Mouse (Mus musculus) limb, embryonic 11.5 days (tissue): ENCODE results near the gene Plxnc1. TPM values are rescaled to one million over a fixed set of nuclear protein-coding genes. Genes with fewer than 3 reads are reported as not detected.

Source experiments
- ATAC-seq: fragments of 200-750 bp; cut with Nextera tagmentation; 2 replicates; pipeline ENCODE4 v1.8.0; 2017; ENCODE audit warnings: low read depth; ENCODE audit not compliant: insufficient number of reproducible peaks, low FRiP score, low TSS enrichment
- DNase-seq: peaks from one replicate; pipeline ENCODE4 v3.0.0-alpha.2; 2015; ENCODE audit warnings: low spot score
- H3K27ac ChIP-seq: fragments of 300-500 bp; sonication (generic); replicated peaks from 2 replicates; pipeline ENCODE4 v1.5.1; 2014; ENCODE audit warnings: low read depth, mild to moderate bottlenecking, low read length
- H3K27me3 ChIP-seq: fragments of 300-500 bp; sonication (generic); 2 replicates; pipeline ENCODE4 v1.6.1; 2014; ENCODE audit warnings: mild to moderate bottlenecking, low read length, mixed read lengths; ENCODE audit not compliant: control insufficient read depth, insufficient read depth
- H3K36me3 ChIP-seq: fragments of 300-500 bp; sonication (generic); 2 replicates; pipeline ENCODE4 v1.6.1; 2014; ENCODE audit warnings: mild to moderate bottlenecking, low read length, moderate library complexity, mixed read lengths; ENCODE audit not compliant: control insufficient read depth, insufficient read depth
- H3K4me1 ChIP-seq: fragments of 300-500 bp; sonication (generic); 2 replicates; pipeline ENCODE4 v1.6.1; 2014; ENCODE audit warnings: low read length, mixed read lengths; ENCODE audit not compliant: control insufficient read depth, insufficient read depth
- H3K4me2 ChIP-seq: fragments of 300-500 bp; sonication (generic); 2 replicates; pipeline ENCODE4 v1.6.1; 2014; ENCODE audit warnings: low read depth, mild to moderate bottlenecking, moderate library complexity; ENCODE audit not compliant: severe bottlenecking
- H3K4me3 ChIP-seq: fragments of 300-500 bp; sonication (generic); 2 replicates; pipeline ENCODE4 v1.5.1; 2014; ENCODE audit warnings: low read depth, low read length
- H3K9ac ChIP-seq: fragments of 300-500 bp; sonication (generic); 2 replicates; pipeline ENCODE4 v1.6.1; 2014; ENCODE audit warnings: mild to moderate bottlenecking, low read length
- H3K9me3 ChIP-seq: fragments of 300-500 bp; sonication (generic); 2 replicates; pipeline ENCODE4 v1.6.1; 2016; ENCODE audit warnings: low read length; ENCODE audit not compliant: control insufficient read depth
- WGBS: fragments of 180-500 bp; shearing (Covaris S2); extraction: QIAGEN DNeasy Blood & Tissue Kit; methylation state at CpG from one replicate; pipeline ENCODE4 v1.1.7; 2014; 5-methylcytosine and 5-hydroxymethylcytosine counted together
- polyA plus RNA-seq: library from polyadenylated mRNA; unstranded; fragments of >200 nt; fragmentation: Nextera tagmentation; extraction: Ambion mirVana; gene quantifications from 2 replicates; pipeline ENCODE4 v1.2.1, GENCODE M21; 2014

Plxnc1 gene
- polyA plus RNA-seq, 1 experiment from 2014 or later: 0.81 TPM

GRCm38 (mm10) chr10:94922848-94923247 lies 21.8 kb downstream of the Plxnc1 start:
- no peak for ATAC-seq
- Histone ChIP-seq H3K9ac (no peak overlapping the region), H3K27ac (no peak overlapping the region)

GRCm38 (mm10) chr10:94921751-94922150 lies 22.9 kb downstream of the Plxnc1 start:
- whole genome bisulfite sequencing: 71% methylated on average over 6 of the region's 6 CpGs

More at GRCm38 (mm10) chr10:94922848-94923247, 21.8 kb downstream of the Plxnc1 start:
- Histone ChIP-seq H3K36me3 (no peaks in the 10 kb centered on the region), H3K4me1 (no peaks in the 10 kb centered on the region), H3K27me3 (no peaks in the 10 kb centered on the region), H3K4me2 (no peak overlapping the region), H3K4me3 (no peak overlapping the region), H3K9me3 (no peaks in the 10 kb centered on the region)
- no peak for DNase-seq
- 92% methylated on average over 12 of the region's 12 CpGs for WGBS

GRCm38 (mm10) chr10:94920526-94920925 lies 24.1 kb downstream of the Plxnc1 start:
- no peak overlapping the region for H3K4me2 ChIP-seq
- no peaks in the 10 kb centered on the region for H3K4me1 ChIP-seq
- H3K27ac ChIP-seq: no peak overlapping the region
- no peaks in the 10 kb centered on the region for H3K36me3 ChIP-seq
- H3K9me3 ChIP-seq: no peaks in the 10 kb centered on the region
- DNase-seq (no peak), ATAC-seq (no peak)
- 70% methylated on average over 8 of the region's 8 CpGs for WGBS
- H3K27me3 ChIP-seq: no peaks in the 10 kb centered on the region
- H3K4me3 ChIP-seq: no peak overlapping the region
- no peak overlapping the region for H3K9ac ChIP-seq

More at GRCm38 (mm10) chr10:94921751-94922150, 22.9 kb downstream of the Plxnc1 start:
- no peaks in the 10 kb centered on the region for H3K36me3 ChIP-seq
- no peaks in the 10 kb centered on the region for H3K27me3 ChIP-seq
- H3K4me2 ChIP-seq: no peak overlapping the region
- no peaks in the 10 kb centered on the region for H3K4me1 ChIP-seq
- no peaks in the 10 kb centered on the region for H3K9me3 ChIP-seq
- no peak overlapping the region for H3K9ac ChIP-seq
- H3K4me3 ChIP-seq: no peak overlapping the region
- no peak for ATAC-seq
- no peak for DNase-seq
- H3K27ac ChIP-seq: no peak overlapping the region

- H3K4me3 ChIP-seq: no peak overlapping the region
- H3K4me2 ChIP-seq: no peak overlapping the region
- no peaks in the 10 kb centered on the region for H3K36me3 ChIP-seq
- WGBS: 74% methylated on average over 2 of the region's 2 CpGs
- H3K27me3 ChIP-seq: no peaks in the 10 kb centered on the region
- peak; percentile 35; the same call in 1 of the 2 replicates for ATAC-seq
- no peaks in the 10 kb centered on the region for H3K4me1 ChIP-seq
- H3K9ac ChIP-seq: no peak overlapping the region
- H3K27ac ChIP-seq: no peak overlapping the region
- H3K9me3 ChIP-seq: no peaks in the 10 kb centered on the region
- DNase-seq: no peak
Observed at GRCm38 (mm10) chr10:94919960-94920359, 24.7 kb downstream of the Plxnc1 start.

- H3K36me3 ChIP-seq: no peaks in the 10 kb centered on the region
- no peak overlapping the region for H3K4me2 ChIP-seq
- no peak overlapping the region for H3K27ac ChIP-seq
- H3K4me3 ChIP-seq: no peak overlapping the region
- no peaks in the 10 kb centered on the region for H3K9me3 ChIP-seq
- H3K9ac ChIP-seq: no peak overlapping the region
- no peak for DNase-seq
- WGBS: 73% methylated on average over 12 of the region's 12 CpGs
- H3K4me1 ChIP-seq: no peaks in the 10 kb centered on the region
- no peak for ATAC-seq
- H3K27me3 ChIP-seq: no peaks in the 10 kb centered on the region
Observed at GRCm38 (mm10) chr10:94919552-94919951, 25.1 kb downstream of the Plxnc1 start.

GRCm38 (mm10) chr10:94918618-94919017 lies 26.0 kb downstream of the Plxnc1 start:
- Histone ChIP-seq H3K9ac (no peak overlapping the region), H3K27ac (no peak overlapping the region), H3K27me3 (no peaks in the 10 kb centered on the region), H3K4me2 (no peak overlapping the region), H3K4me3 (no peak overlapping the region), H3K4me1 (no peaks in the 10 kb centered on the region), H3K9me3 (no peaks in the 10 kb centered on the region), H3K36me3 (no peaks in the 10 kb centered on the region)
- ATAC-seq (no peak), DNase-seq (no peak)
- WGBS: 88% methylated on average over 7 of the region's 7 CpGs

GRCm38 (mm10) chr10:94917990-94918389 lies 26.6 kb downstream of the Plxnc1 start:
- ATAC-seq (no peak), DNase-seq (no peak)
- Histone ChIP-seq H3K4me2 (no peak overlapping the region), H3K27ac (no peak overlapping the region), H3K4me1 (no peaks in the 10 kb centered on the region), H3K27me3 (no peaks in the 10 kb centered on the region), H3K4me3 (no peak overlapping the region), H3K9ac (no peak overlapping the region), H3K36me3 (no peaks in the 10 kb centered on the region), H3K9me3 (no peaks in the 10 kb centered on the region)
- 63% methylated on average over 2 of the region's 2 CpGs for WGBS

GRCm38 (mm10) chr10:94917354-94917753 lies 27.3 kb downstream of the Plxnc1 start:
- no peak for ATAC-seq
- Histone ChIP-seq H3K4me2 (no peak overlapping the region), H3K27ac (no peak overlapping the region), H3K36me3 (no peaks in the 10 kb centered on the region), H3K9me3 (no peaks in the 10 kb centered on the region), H3K4me1 (no peaks in the 10 kb centered on the region), H3K27me3 (no peaks in the 10 kb centered on the region), H3K9ac (no peak overlapping the region), H3K4me3 (no peak overlapping the region)
- WGBS: 64% methylated on average over 4 of the region's 4 CpGs
- no peak for DNase-seq

- Histone ChIP-seq H3K4me2 (no peak overlapping the region), H3K27ac (no peak overlapping the region), H3K4me1 (no peaks in the 10 kb centered on the region), H3K9me3 (no peaks in the 10 kb centered on the region), H3K36me3 (no peaks in the 10 kb centered on the region), H3K4me3 (no peak overlapping the region), H3K9ac (no peak overlapping the region), H3K27me3 (no peaks in the 10 kb centered on the region)
- ATAC-seq: no peak
- WGBS: 89% methylated on average over 7 of the region's 7 CpGs
- no peak for DNase-seq
Observed at GRCm38 (mm10) chr10:94916610-94917009, 28.0 kb downstream of the Plxnc1 start.
